Mouse (Mus musculus): ENCODE measurements around the gene Meig1. TPM values are rescaled to one million over a fixed set of nuclear protein-coding genes. Genes with fewer than 3 reads are reported as not detected.

Meig1 gene
- polyA plus RNA-seq, 1 experiment = 3.6 TPM

- DNase-seq (ENCODE audit: extremely low spot score in 1 of 2, low spot score in 1 of 2) = no peak
Observed at GRCm38 (mm10) chr2:3361067-3361466, 61.4 kb downstream of the Meig1 start.

Other genes starting within 250 kb of the Meig1 start
- gene Nmt2, start 138.4 kb downstream of the Meig1 start, polyA plus RNA-seq (2012; rRNA removed) = 55.5 and 65.1 TPM in 2 replicates
- 11.4 and 13.5 TPM in 2 replicates for gene Rpp38, start 90.0 kb downstream of the Meig1 start, polyA plus RNA-seq (2012; rRNA removed)
- 5.3 and 6.1 TPM in 2 replicates for gene Acbd7, start 86.5 kb downstream of the Meig1 start, polyA plus RNA-seq (2012; rRNA removed)
- not detected in 2 replicates for gene Olah, start 25.4 kb downstream of the Meig1 start, polyA plus RNA-seq (2012; rRNA removed)
- gene Dclre1c, start 1.5 kb upstream of the Meig1 start, polyA plus RNA-seq (2012; rRNA removed) = 10.9 and 11.9 TPM in 2 replicates
- gene Suv39h2, start 52.4 kb upstream of the Meig1 start, polyA plus RNA-seq (2012; rRNA removed) = 2.6 and 2.7 TPM in 2 replicates
- 3.1 and 3.2 TPM in 2 replicates for gene Gm45902, start 90.1 kb upstream of the Meig1 start, polyA plus RNA-seq (2012; rRNA removed)
- gene Hspa14, start 90.2 kb upstream of the Meig1 start, polyA plus RNA-seq (2012; rRNA removed) = 53.4 and 53.6 TPM in 2 replicates
- gene Cdnf, start 90.4 kb upstream of the Meig1 start, polyA plus RNA-seq (2012; rRNA removed) = 1.0 and 1.4 TPM in 2 replicates
- gene Fam107b, start 147.8 kb upstream of the Meig1 start, polyA plus RNA-seq (2012; rRNA removed) = 10.4 and 13.8 TPM in 2 replicates